Mouse (Mus musculus) CH12.LX (cell line): ENCODE results near the gene Dlx2. TPM values are rescaled to one million over a fixed set of nuclear protein-coding genes. Genes with fewer than 3 reads are reported as not detected.

Source experiments
- DNase-seq: peaks from one replicate; pipeline ENCODE4 v3.0.0-alpha.2; 2013; ENCODE audit errors: extremely low read depth
- H3K27ac ChIP-seq: 2 replicates; pipeline ENCODE4 v1.5.1; 2012; ENCODE audit warnings: low read depth, mild to moderate bottlenecking, control low read depth, moderate library complexity; ENCODE audit not compliant: insufficient read depth
- H3K27me3 ChIP-seq: replicated peaks from 2 replicates; pipeline ENCODE3; 2012; ENCODE audit warnings: inconsistent platforms
- H3K36me3 ChIP-seq, 2 experiments: replicated peaks in 1 of 2; 2 replicates each; pipeline versions ENCODE3 to v1.6.1; 2012; ENCODE audit warnings: inconsistent platforms in 1 of 2, low read length in 1 of 2, mild to moderate bottlenecking in 1 of 2, mixed read lengths in 1 of 2, moderate library complexity in 1 of 2; ENCODE audit not compliant: control insufficient read depth in 1 of 2, insufficient read depth in 1 of 2
- H3K4me1 ChIP-seq, 2 experiments: 2 replicates each; pipeline ENCODE4 v1.6.1; 2012; ENCODE audit warnings: inconsistent platforms in 1 of 2, moderate library complexity in 1 of 2; ENCODE audit not compliant: insufficient read depth in 2 of 2, control insufficient read depth in 1 of 2
- H3K4me2 ChIP-seq: 2 replicates; pipeline ENCODE4 v1.6.1; 2012; ENCODE audit warnings: low read depth, mild to moderate bottlenecking, control low read depth; ENCODE audit not compliant: poor library complexity, insufficient read depth, severe bottlenecking
- H3K4me3 ChIP-seq, 3 experiments: fragments of 150-350 bp in 1 of 3; sonication (generic) in 1 of 3; replicated peaks in 1 of 3; 2 replicates each; pipeline versions ENCODE3 to v1.5.1; 2011 to 2012; ENCODE audit warnings: low read depth in 2 of 3, low read length in 2 of 3, mild to moderate bottlenecking in 2 of 3, moderate library complexity in 2 of 3, control low read depth in 1 of 3, improper control_type of control experiment in 1 of 3, inconsistent platforms in 1 of 3, mixed read lengths in 1 of 3; ENCODE audit not compliant: poor library complexity in 1 of 3
- H3K79me2 ChIP-seq: replicated peaks from 2 replicates; pipeline ENCODE4 v1.6.1; 2012; ENCODE audit warnings: mild to moderate bottlenecking, moderate library complexity; ENCODE audit not compliant: control insufficient read depth, poor library complexity, insufficient read depth, severe bottlenecking; ENCODE audit errors: extremely low read depth
- H3K9ac ChIP-seq: 2 replicates; pipeline ENCODE4 v1.6.1; 2012; ENCODE audit warnings: low read depth, mild to moderate bottlenecking, control low read depth, moderate library complexity; ENCODE audit not compliant: insufficient read depth
- H3K9me3 ChIP-seq: replicated peaks from 2 replicates; pipeline ENCODE3; 2012; ENCODE audit warnings: low read length, inconsistent platforms, mixed read lengths
- CHD1 ChIP-seq: IDR thresholded peaks from 2 replicates; pipeline ENCODE4 v1.6.1; 2012; ENCODE audit warnings: low read depth, low read length, improper control_type of control experiment, inconsistent platforms
- ELF1 ChIP-seq: IDR thresholded peaks from 2 replicates; pipeline ENCODE4 v1.6.1; 2014; ENCODE audit warnings: low read depth, mild to moderate bottlenecking, inconsistent platforms, low read length, improper control_type of control experiment
- GABPA ChIP-seq: IDR thresholded peaks from 2 replicates; pipeline ENCODE4 v1.6.1; 2012; ENCODE audit warnings: low read depth, low read length, improper control_type of control experiment, inconsistent platforms; ENCODE audit not compliant: insufficient replicate concordance
- KAT2A ChIP-seq: IDR thresholded peaks from 2 replicates; pipeline ENCODE4 v1.6.1; 2012; ENCODE audit warnings: low read length, improper control_type of control experiment, inconsistent platforms; ENCODE audit not compliant: insufficient replicate concordance
- MAZ ChIP-seq: IDR thresholded peaks from 2 replicates; pipeline ENCODE4 v1.6.1; 2012; ENCODE audit warnings: low read depth, mild to moderate bottlenecking, inconsistent platforms, low read length, improper control_type of control experiment, moderate library complexity
- MXI1 ChIP-seq: IDR thresholded peaks from 2 replicates; pipeline ENCODE4 v1.6.1; 2011; ENCODE audit warnings: mild to moderate bottlenecking, low read depth, low read length, improper control_type of control experiment
- NELFE ChIP-seq: IDR thresholded peaks from 2 replicates; pipeline ENCODE4 v1.6.1; 2011; ENCODE audit warnings: low read depth, low read length, improper control_type of control experiment
- PAX5 ChIP-seq: IDR thresholded peaks from 2 replicates; pipeline ENCODE4 v1.6.1; 2012; ENCODE audit warnings: low read length, inconsistent platforms, mixed read lengths
- POLR2A ChIP-seq: IDR thresholded peaks from 2 replicates; pipeline ENCODE4 v1.6.1; 2011; ENCODE audit warnings: low read depth, mild to moderate bottlenecking, improper control_type of control experiment, low read length
- POLR2AphosphoS2 ChIP-seq: IDR thresholded peaks from 2 replicates; pipeline ENCODE4 v1.6.1; 2011; ENCODE audit warnings: low read depth, low read length, improper control_type of control experiment
- SIN3A ChIP-seq: IDR thresholded peaks from 2 replicates; pipeline ENCODE4 v1.6.1; 2012; ENCODE audit warnings: low read length, improper control_type of control experiment, inconsistent platforms
- TBP ChIP-seq: conservative IDR thresholded peaks from 2 replicates; pipeline ENCODE4 v1.6.1; 2011; ENCODE audit warnings: low read depth, low read length, improper control_type of control experiment
- ZMIZ1 ChIP-seq: IDR thresholded peaks from 2 replicates; pipeline ENCODE4 v1.6.1; 2012; ENCODE audit warnings: low read depth, mild to moderate bottlenecking, inconsistent platforms, low read length, improper control_type of control experiment
- ZNF384 ChIP-seq: IDR thresholded peaks from 2 replicates; pipeline ENCODE4 v1.6.1; 2012; ENCODE audit warnings: low read depth, low read length, improper control_type of control experiment, inconsistent platforms
- dilution Hi-C: fragments of 300-500 bp; cut with MboI; formaldehyde crosslinking; loops from 2 replicates; pipeline ENCODE4 v1.14.3; 2020; ENCODE audit warnings: low sequenced_read_pairs; ENCODE audit not compliant: extremely low pct_unique_long_range_greater_than_20kb, extremely low pct_ligation_motif_present
- in situ Hi-C: fragments of 300-500 bp; cut with MboI; formaldehyde crosslinking; loops from 3 replicates; pipeline ENCODE4 v1.14.3; 2019; ENCODE audit warnings: low sequenced_read_pairs, low pct_ligation_motif_present, low pct_unique_long_range_greater_than_20kb, mixed read lengths
- polyA plus RNA-seq: library from polyadenylated mRNA; unstranded; fragments of >175 nt; gene quantifications from 2 replicates; pipeline ENCODE4 v1.2.1, GENCODE M21; 2012; ENCODE audit warnings: low read depth; ENCODE audit not compliant: insufficient read length
- total RNA-seq, 2 experiments: library from RNA; depleted of rRNA; stranded (reverse); fragments of 300-350 nt in 1 of 2; fragments of >200 nt in 1 of 2; gene quantifications; 2 replicates each; pipeline ENCODE4 v1.2.3; 2012 to 2014

The Dlx2 gene
- total and polyA plus RNA-seq, 3 experiments = not detected

- in situ Hi-C loops (loop anchor here (5.0 to 25.0 kb wide), 2 partner anchors 72 to 242 kb away; no protein-coding TSS in a partner anchor), dilution Hi-C loops (no loop called here)
- Histone ChIP-seq H3K4me1 (peaks cover 0 to under 1% of the 10 kb centered on the region in 2 experiments; a peak in 2 of 4 replicates), H3K9ac (no peak overlapping the region), H3K27ac (no peak overlapping the region), H3K79me2 (no peaks in the 10 kb centered on the region), H3K4me3 (peak overlapping the region in 1 of 3 experiments; percentile 42), H3K36me3 (no peaks in the 10 kb centered on the region), H3K27me3 (no peaks in the 10 kb centered on the region), H3K9me3 (peaks cover 23% of the 10 kb centered on the region), H3K4me2 (no peak overlapping the region)
- no peak for TF ChIP-seq ZNF384
- no peak for TF ChIP-seq POLR2A
- TF ChIP-seq SIN3A = no peak
- TF ChIP-seq KAT2A = no peak
- TF ChIP-seq GABPA = no peak
- no peak for TF ChIP-seq ZMIZ1
- TF ChIP-seq POLR2AphosphoS2 = no peak
- no peak for TF ChIP-seq MXI1
- TF ChIP-seq MAZ = no peak
- no peak for TF ChIP-seq NELFE
- DNase-seq = no peak
Observed at GRCm38 (mm10) chr2:71528714-71529510, 17.6 kb downstream of the Dlx2 start.

GRCm38 (mm10) chr2:71528014-71528713 lies 18.4 kb downstream of the Dlx2 start, which contains the start of gene Dlx1:
Gene Dlx1, plus strand, starts transcription at chr2:71528113.
- Histone ChIP-seq H3K36me3 (no peaks in the 10 kb centered on the region), H3K4me2 (no peak within 1 kb of the TSS), H3K27me3 (no peaks in the 10 kb centered on the region), H3K9me3 (peaks cover 23% of the 10 kb centered on the region), H3K9ac (no peak within 1 kb of the TSS), H3K27ac (no peak within 1 kb of the TSS), H3K4me3 (no peak within 1 kb of the TSS), H3K79me2 (no peaks in the 10 kb centered on the region), H3K4me1 (peaks cover 0 to 3% of the 10 kb centered on the region in 2 experiments; a peak in 2 of 4 replicates)
- TF ChIP-seq PAX5 (no peak), TBP (no peak), CHD1 (no peak), SIN3A (no peak), ELF1 (no peak)
- dilution Hi-C loops = no loop called here
- DNase-seq = no peak
- in situ Hi-C loops = loop anchor here (5.0 to 25.0 kb wide), 2 partner anchors 71 to 241 kb away; no protein-coding TSS in a partner anchor
